Mouse (Mus musculus): ENCODE results near the gene Tnrc6b. TPM values are rescaled to one million over a fixed set of nuclear protein-coding genes. Genes with fewer than 3 reads are reported as not detected.

Tnrc6b gene
- polyA plus RNA-seq (2014; fragmentation: Illumina TruSeq; extraction: RNeasy Lipid Tissue Mini Kit (QIAGEN cat#74804); ENCODE audit: low read depth, low replicate concordance), result 11.0 TPM

DNA sequence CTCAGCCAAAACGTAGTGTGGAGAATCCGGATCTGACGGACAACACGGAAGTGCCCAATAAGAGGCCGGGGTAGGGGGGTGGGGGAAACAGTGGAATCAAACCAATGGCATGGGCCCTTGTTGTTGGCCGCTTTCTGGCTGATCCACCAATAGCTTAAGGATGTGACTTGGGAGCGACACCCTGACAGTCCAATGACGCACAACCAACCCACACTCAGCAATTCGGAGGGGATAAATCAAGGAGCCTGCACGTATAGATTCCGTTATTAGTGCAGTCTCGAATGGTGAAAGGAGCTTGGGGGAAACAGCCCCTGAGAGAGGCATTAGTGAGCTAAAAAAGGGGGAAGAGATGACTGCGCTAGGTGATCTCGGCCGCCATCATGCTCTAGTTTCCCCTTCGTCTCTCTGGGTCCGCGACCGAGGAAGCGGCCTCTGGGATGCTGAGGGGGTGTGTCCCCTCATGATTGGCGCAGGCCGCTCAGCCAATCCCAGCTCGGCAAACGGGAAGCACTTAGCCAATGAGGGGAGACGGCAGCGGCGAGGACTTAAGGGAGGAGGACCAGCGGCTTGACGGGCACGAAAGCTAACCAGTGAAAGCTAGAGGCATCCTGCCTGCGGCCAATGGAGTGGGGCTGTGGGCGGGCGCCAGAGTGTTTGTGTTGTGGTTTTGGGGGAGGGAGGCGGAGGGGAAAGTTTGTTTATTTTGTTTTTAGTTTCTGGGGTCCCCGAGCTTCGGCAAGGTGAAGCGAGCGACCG lies at the start of gene Tnrc6b:
Gene Tnrc6b (plus strand): TSS at position 706 of the 756 bp plus-strand sequence.

DNA sequence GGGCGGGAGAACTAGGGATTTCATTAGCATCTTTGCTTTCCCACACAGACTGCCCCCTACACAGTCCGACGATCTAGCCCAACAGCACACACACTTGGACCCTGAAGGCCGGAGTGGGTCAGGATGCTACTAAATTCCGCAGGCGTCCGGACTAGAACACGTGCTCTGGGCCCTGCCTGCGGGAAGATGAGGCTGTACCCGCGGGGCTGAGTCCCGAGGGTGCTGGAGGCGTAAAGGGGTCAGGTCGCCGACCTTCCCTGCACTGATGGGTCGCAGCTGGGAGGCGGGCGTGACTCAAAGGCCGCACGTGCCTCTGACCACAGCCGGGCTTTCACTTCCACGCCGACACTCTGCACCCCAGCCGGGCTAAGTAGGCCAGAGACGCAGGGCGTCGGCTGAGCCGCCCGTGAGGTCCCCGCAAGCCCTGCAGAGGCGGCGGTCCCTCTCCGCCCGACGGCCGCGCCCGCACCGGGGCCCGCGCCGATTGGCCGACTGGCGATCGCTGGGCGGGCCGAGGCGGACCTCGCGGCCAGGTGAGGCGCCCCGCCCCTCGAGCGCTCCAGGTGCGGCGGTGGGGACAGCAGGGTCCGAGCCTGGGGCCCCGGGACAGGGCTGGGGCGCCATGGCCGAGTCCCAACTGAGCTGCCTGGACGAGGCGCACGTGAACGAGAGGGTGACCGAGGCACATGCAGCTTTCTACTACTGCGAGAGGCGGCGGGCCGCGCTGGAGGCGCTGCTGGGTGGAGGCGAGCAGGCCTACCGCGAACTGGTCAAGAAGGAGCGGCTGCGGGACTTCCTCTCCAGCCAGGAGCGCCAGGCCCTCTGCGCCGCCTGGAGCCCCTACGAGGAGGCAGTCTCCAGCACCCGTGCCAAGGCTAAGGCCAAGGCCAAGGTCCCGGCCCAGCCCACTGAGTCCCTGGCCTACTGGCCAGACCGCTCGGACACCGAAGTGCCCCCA lies 39.5 kb upstream of the Tnrc6b start, which contains the start of gene Fam83f:
Gene Fam83f (plus strand): TSS at position 553 of the 958 bp plus-strand sequence.

DNA sequence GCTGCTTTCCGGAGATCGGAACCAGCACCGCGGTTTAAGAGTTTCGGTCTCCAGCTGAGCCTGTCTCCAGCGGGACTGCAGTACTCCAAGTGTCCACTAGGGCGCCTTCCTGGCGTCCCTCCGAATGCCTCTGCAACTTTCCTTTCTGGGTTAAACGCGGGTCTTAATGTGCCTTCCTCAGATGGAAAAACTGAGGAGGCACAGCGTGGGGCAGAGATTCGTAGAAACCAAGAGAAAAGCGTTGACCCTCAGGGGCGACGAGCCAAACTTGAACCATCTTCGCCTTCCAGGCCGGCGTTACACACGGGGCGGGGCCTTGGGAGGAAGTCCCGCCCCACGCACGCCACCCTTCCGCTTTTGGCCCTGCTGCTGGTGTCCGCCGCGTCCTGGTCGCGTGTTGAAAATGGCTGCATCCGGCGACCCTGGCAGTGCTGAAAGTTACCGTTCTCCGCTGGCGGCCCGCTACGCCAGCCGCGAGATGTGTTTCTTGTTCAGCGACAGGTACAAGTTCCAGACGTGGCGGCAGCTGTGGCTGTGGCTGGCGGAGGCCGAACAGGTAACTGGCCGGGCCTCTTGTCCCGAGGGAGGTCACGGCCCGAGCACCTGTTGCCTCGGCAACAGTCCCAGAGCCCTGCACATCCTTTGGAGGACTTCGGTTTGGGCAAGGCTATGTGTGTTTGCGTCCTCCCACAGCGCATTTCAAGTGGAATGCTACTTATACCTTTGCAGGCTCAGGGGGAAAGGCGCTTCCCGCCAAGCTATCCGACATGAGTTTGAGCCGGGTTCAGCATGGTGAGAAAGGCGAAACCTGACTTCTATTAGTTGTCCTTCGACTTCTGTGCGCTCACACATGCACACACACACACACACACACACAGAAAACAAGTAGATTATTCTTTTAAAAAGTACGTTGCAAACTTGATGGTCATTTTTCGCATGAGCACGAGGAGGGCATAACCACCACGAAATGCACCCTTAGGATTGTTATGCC lies 237.3 kb downstream of the Tnrc6b start, which contains the start of gene Adsl:
Gene Adsl (plus strand): TSS at position 346 of the 991 bp plus-strand sequence.

DNA sequence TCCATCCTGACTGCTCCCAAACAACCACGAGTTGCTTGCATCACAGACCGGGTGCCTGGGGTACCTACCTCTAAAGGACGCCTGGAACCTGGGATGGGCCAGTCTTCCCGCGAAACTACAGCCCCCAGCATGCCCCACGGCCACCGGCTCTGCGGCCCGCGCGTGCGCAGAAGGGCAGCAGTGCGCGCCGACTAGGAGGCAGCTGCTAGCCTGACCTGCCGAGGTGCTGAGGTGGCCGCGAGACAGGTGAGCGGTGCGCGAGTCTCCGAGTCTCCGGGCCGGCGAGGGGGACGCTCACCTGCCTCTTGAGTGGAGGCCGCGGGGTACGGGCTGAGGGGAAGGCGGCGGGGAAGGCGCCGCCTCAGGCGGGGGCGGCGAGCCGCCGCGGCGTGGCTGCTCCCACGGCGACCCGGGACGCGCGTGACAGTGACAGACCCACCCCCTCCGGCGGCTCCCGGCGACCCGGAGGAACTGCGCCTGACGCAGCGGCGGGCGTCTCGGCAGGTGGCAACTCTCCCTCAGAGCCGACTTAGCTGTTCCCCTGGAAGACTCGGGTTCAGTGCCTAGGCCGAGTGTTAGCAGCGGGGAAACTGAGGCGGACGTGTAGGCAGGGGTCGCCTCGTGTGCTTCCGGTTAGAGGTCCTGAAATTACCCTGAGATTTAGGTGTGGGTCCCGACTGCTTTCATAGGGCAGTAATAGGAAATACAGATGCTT lies 266.7 kb downstream of the Tnrc6b start, which contains the start of gene Sgsm3:
Gene Sgsm3 (plus strand): TSS at position 146 of the 715 bp plus-strand sequence.

Other genes starting within 250 kb of the Tnrc6b start
- gene Enthd1, start 146.2 kb upstream of the Tnrc6b start, polyA plus RNA-seq (2014; fragmentation: Illumina TruSeq; extraction: RNeasy Lipid Tissue Mini Kit (QIAGEN cat#74804); ENCODE audit: low read depth, low replicate concordance), result not detected
- gene Grap2, start 138.7 kb upstream of the Tnrc6b start, polyA plus RNA-seq (2014; fragmentation: Illumina TruSeq; extraction: RNeasy Lipid Tissue Mini Kit (QIAGEN cat#74804); ENCODE audit: low read depth, low replicate concordance), result 0.16 TPM
- gene Fam83f, start 39.5 kb upstream of the Tnrc6b start, polyA plus RNA-seq (2014; fragmentation: Illumina TruSeq; extraction: RNeasy Lipid Tissue Mini Kit (QIAGEN cat#74804); ENCODE audit: low read depth, low replicate concordance), result not detected
- gene Adsl, start 237.2 kb downstream of the Tnrc6b start, polyA plus RNA-seq (2014; fragmentation: Illumina TruSeq; extraction: RNeasy Lipid Tissue Mini Kit (QIAGEN cat#74804); ENCODE audit: low read depth, low replicate concordance), result 76.7 TPM